In genomic region chr17:86516630-86517029, GRCm38 (mm10) we compare ENCODE assay signal across 29 mouse cellular contexts. TPM values are rescaled to one million over a fixed set of nuclear protein-coding genes. Genes with fewer than 3 reads are reported as not detected.
"Had no signal": no experiment of that assay in that cellular context is flagged by ENCODE, and none has a peak within 500 bp of the region (broad histone marks: within the 10 kb centered on the region; RNA-seq: fewer than 3 reads in every experiment).

No protein-coding gene starts in this region.

- H3K27me3 ChIP-seq: limb, embryonic 12.5 days; limb, embryonic 15.5 days; liver, embryonic 12.5 days; liver, embryonic 15.5 days; lung, embryonic 15.5 days; midbrain, embryonic 13.5 days; neural tube, embryonic 13.5 days; stomach, embryonic 15.5 days had no signal

- H3K4me3 ChIP-seq: limb, embryonic 12.5 days; limb, embryonic 15.5 days; liver, embryonic 12.5 days; liver, embryonic 15.5 days; lung, embryonic 15.5 days; midbrain, embryonic 10.5 days; midbrain, embryonic 13.5 days; myocyte; neural tube, embryonic 13.5 days; stomach, embryonic 15.5 days had no signal

- H3K4me2 ChIP-seq: limb, embryonic 12.5 days; limb, embryonic 15.5 days; liver, embryonic 12.5 days; liver, embryonic 15.5 days; lung, embryonic 15.5 days; midbrain, embryonic 13.5 days; neural tube, embryonic 13.5 days; stomach, embryonic 15.5 days had no signal

- H3K4me1 ChIP-seq: liver, embryonic 12.5 days; liver, embryonic 15.5 days; midbrain, embryonic 10.5 days; midbrain, embryonic 13.5 days; neural tube, embryonic 13.5 days had no signal

- H3K9me3 ChIP-seq: limb, embryonic 12.5 days; limb, embryonic 15.5 days; liver, embryonic 12.5 days; liver, embryonic 15.5 days; lung, embryonic 15.5 days; megakaryocyte, embryonic 14.5 days; midbrain, embryonic 10.5 days; midbrain, embryonic 13.5 days; neural tube, embryonic 13.5 days; stomach, embryonic 15.5 days had no signal

- H3K36me3 ChIP-seq: limb, embryonic 15.5 days; liver, embryonic 12.5 days; liver, embryonic 15.5 days; lung, embryonic 15.5 days; midbrain, embryonic 10.5 days; midbrain, embryonic 13.5 days; neural tube, embryonic 13.5 days; stomach, embryonic 15.5 days had no signal

- H3K9ac ChIP-seq: limb, embryonic 12.5 days; limb, embryonic 15.5 days; liver, embryonic 12.5 days; liver, embryonic 15.5 days; lung, embryonic 15.5 days; midbrain, embryonic 13.5 days; neural tube, embryonic 13.5 days; stomach, embryonic 15.5 days had no signal

- H3K27ac ChIP-seq: limb, embryonic 12.5 days; limb, embryonic 15.5 days; liver, embryonic 12.5 days; liver, embryonic 15.5 days; lung, embryonic 15.5 days; midbrain, embryonic 10.5 days; midbrain, embryonic 13.5 days; neural tube, embryonic 13.5 days; stomach, embryonic 15.5 days had no signal

- DNase-seq: kidney, postnatal 14 days; kidney, postnatal 4 days; layer of hippocampus, adult 9-11 months; layer of hippocampus, postnatal 36 days; left cerebral cortex, postnatal 4 days; lung, adult 18-20 months; lung, postnatal 10 days; lung, postnatal 36 days; retina, postnatal 1 day; right cerebral cortex, postnatal 25 days; spleen, adult 18-20 months; thymus, postnatal 36 days had no signal

- ATAC-seq: liver, embryonic 12.5 days; midbrain, embryonic 13.5 days; midbrain, embryonic 16.5 days had no signal

RNA-seq across cellular contexts. Expression of gene Gm10309, which starts 11.6 kb away (rescaled TPM):
- total RNA-seq: layer of hippocampus, adult 18-20 months; layer of hippocampus, postnatal 36 days; left cerebral cortex, adult 8-10 months; left cerebral cortex, postnatal 14 days; left cerebral cortex, postnatal 4 days; monocyte, adult 5-6 weeks; neutrophil, adult 5-6 weeks had no signal
- polyA plus RNA-seq: liver, embryonic 15.5 days had no signal
